Mouse (Mus musculus) forebrain, embryonic 16.5 days (tissue): ENCODE results near the gene Uqcc1. TPM values are rescaled to one million over a fixed set of nuclear protein-coding genes. Genes with fewer than 3 reads are reported as not detected.

Experiments
- ATAC-seq: fragments of 200-750 bp; cut with Nextera tagmentation; 2 replicates; pipeline ENCODE4 v1.8.0; 2017; ENCODE audit warnings: mild to moderate bottlenecking, moderate library complexity
- H3K27ac ChIP-seq: fragments of 300-500 bp; sonication (generic); 2 replicates; pipeline ENCODE4 v1.5.1; 2014; ENCODE audit warnings: low read length, control low read depth
- H3K27me3 ChIP-seq: fragments of 300-500 bp; sonication (generic); replicated peaks from 2 replicates; pipeline ENCODE4 v1.6.1; 2014; ENCODE audit warnings: low read length; ENCODE audit not compliant: control insufficient read depth, insufficient read depth
- H3K36me3 ChIP-seq: fragments of 300-500 bp; sonication (generic); 2 replicates; pipeline ENCODE4 v1.6.1; 2014; ENCODE audit not compliant: control insufficient read depth, insufficient read depth
- H3K4me1 ChIP-seq: fragments of 300-500 bp; sonication (generic); replicated peaks from 2 replicates; pipeline ENCODE4 v1.6.1; 2014; ENCODE audit warnings: low read length; ENCODE audit not compliant: control insufficient read depth, insufficient read depth
- H3K4me2 ChIP-seq: fragments of 300-500 bp; sonication (generic); 2 replicates; pipeline ENCODE4 v1.6.1; 2014; ENCODE audit warnings: mild to moderate bottlenecking, low read length, control low read depth
- H3K4me3 ChIP-seq: fragments of 300-500 bp; sonication (generic); replicated peaks from 2 replicates; pipeline ENCODE4 v1.5.1; 2014; ENCODE audit warnings: mild to moderate bottlenecking, low read length, control low read depth
- H3K9ac ChIP-seq: fragments of 300-500 bp; sonication (generic); replicated peaks from 2 replicates; pipeline ENCODE4 v1.6.1; 2014; ENCODE audit warnings: low read depth, low read length, control low read depth
- H3K9me3 ChIP-seq: fragments of 300-500 bp; sonication (generic); 2 replicates; pipeline ENCODE4 v1.6.1; 2016; ENCODE audit warnings: low read length; ENCODE audit not compliant: control insufficient read depth
- WGBS: fragments of 180-500 bp; shearing (Covaris S2); extraction: QIAGEN DNeasy Blood & Tissue Kit; methylation state at CpG from one replicate; pipeline ENCODE4 v1.1.7; 2014; 5-methylcytosine and 5-hydroxymethylcytosine counted together
- polyA plus RNA-seq: library from polyadenylated mRNA; unstranded; fragments of >200 nt; fragmentation: Nextera tagmentation; extraction: Ambion mirVana; gene quantifications from 2 replicates; pipeline ENCODE4 v1.2.1, GENCODE M21; 2015

Gene Uqcc1
- polyA plus RNA-seq, 1 experiment from 2014 or later: 66.5 TPM

DNA sequence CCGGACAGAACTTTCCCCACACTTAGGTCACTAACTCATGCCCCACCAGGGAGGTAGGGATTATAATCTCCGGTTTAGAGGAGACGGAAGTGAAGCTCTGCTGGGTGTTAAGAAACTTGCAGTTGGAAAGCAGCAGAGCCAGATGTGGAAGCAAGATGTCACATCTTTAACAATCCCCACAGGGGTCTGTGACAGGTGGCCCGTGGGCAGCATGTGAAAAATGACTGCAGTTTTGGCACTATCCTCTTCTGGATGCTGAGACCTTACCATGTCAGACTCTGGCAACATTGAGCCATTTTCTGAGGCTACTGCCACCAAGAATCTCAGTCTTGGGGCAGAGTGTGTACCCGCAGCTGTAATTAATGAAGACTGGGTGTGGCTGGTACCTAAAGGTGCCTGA is 126.1 kb downstream of the Uqcc1 start:
- H3K4me3 ChIP-seq: no peak overlapping the region
- WGBS: 77% methylated on average over 5 of the region's 5 CpGs

GRCm38 (mm10) chr2:155802761-155803160 is 127.3 kb downstream of the Uqcc1 start:
- 52% methylated on average over 3 of the region's 3 CpGs for WGBS
- peaks cover 14% of the 10 kb centered on the region for H3K36me3 ChIP-seq

More for the DNA sequence above, 126.1 kb downstream of the Uqcc1 start:
- no peak overlapping the region for H3K27ac ChIP-seq
- ATAC-seq: no peak
- H3K4me1 ChIP-seq: 0 out of 2 replicates have a peak, but pooled peaks cover 3% of the 10 kb centered on the region
- H3K4me2 ChIP-seq: no peak overlapping the region
- peaks cover 14% of the 10 kb centered on the region for H3K36me3 ChIP-seq
- H3K9ac ChIP-seq: no peak overlapping the region
- no peaks in the 10 kb centered on the region for H3K27me3 ChIP-seq
- no peaks in the 10 kb centered on the region for H3K9me3 ChIP-seq

DNA sequence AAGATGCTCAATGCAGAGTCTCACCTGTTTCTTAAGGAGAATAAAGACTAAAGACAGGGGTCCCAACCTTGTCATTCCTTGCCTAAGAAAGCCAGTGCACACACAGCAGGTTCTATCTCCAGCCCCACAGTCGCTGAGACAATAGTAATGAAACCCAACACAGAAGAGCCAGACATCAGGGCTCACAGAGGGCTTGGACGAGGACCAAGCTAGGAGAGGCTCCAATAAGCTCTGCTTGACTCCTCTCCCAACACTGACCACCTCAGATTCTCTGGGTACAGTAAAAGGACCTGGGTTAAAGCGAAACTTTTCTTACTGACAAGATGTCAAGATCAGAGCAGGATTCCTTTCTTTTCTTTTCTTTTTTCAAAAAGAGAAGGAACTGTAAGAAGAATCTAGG is 131.5 kb downstream of the Uqcc1 start:
- H3K27me3 ChIP-seq: no peaks in the 10 kb centered on the region
- ATAC-seq: no peak
- H3K9me3 ChIP-seq: no peaks in the 10 kb centered on the region
- H3K4me1 ChIP-seq: no peaks in the 10 kb centered on the region
- H3K27ac ChIP-seq: no peak overlapping the region
- H3K36me3 ChIP-seq: peaks cover 17% of the 10 kb centered on the region
- no peak overlapping the region for H3K9ac ChIP-seq
- H3K4me2 ChIP-seq: no peak overlapping the region
- 65% methylated on average over 3 of the region's 3 CpGs for WGBS
- no peak overlapping the region for H3K4me3 ChIP-seq

More at GRCm38 (mm10) chr2:155802761-155803160, 127.3 kb downstream of the Uqcc1 start:
- H3K9ac ChIP-seq: no peak overlapping the region
- 0 out of 2 replicates have a peak, but pooled peaks cover 3% of the 10 kb centered on the region for H3K4me1 ChIP-seq
- ATAC-seq: no peak
- no peak overlapping the region for H3K4me2 ChIP-seq
- no peaks in the 10 kb centered on the region for H3K9me3 ChIP-seq
- no peak overlapping the region for H3K27ac ChIP-seq
- no peak overlapping the region for H3K4me3 ChIP-seq
- no peaks in the 10 kb centered on the region for H3K27me3 ChIP-seq

Other genes with a start within 250 kb of the Uqcc1 start
- gene Trpc4ap, start 237.9 kb downstream of the Uqcc1 start, polyA plus RNA-seq: 179 and 180 TPM in 2 replicates
- gene Edem2, start 200.8 kb downstream of the Uqcc1 start, polyA plus RNA-seq: 46.8 and 52.3 TPM in 2 replicates
- gene Gm17581, start 194.4 kb downstream of the Uqcc1 start, polyA plus RNA-seq: not detected in 2 replicates
- gene Procr, start 179.2 kb downstream of the Uqcc1 start, polyA plus RNA-seq: 1.8 and 2.9 TPM in 2 replicates
- 12.8 and 13.9 TPM in 2 replicates for gene Mmp24, start 155.0 kb downstream of the Uqcc1 start, polyA plus RNA-seq
- gene BC029722, start 110.9 kb downstream of the Uqcc1 start, polyA plus RNA-seq: 31.0 and 35.2 TPM in 2 replicates
- gene Eif6, start 103.4 kb downstream of the Uqcc1 start, polyA plus RNA-seq: 148 TPM in 2 replicates
- 0.42 and 0.70 TPM in 2 replicates for gene Fam83c, start 95.5 kb downstream of the Uqcc1 start, polyA plus RNA-seq
- not detected in 2 replicates for gene Gm15557, start 10.4 kb upstream of the Uqcc1 start, polyA plus RNA-seq
- 2.7 and 4.5 TPM in 2 replicates for gene Gdf5, start 15.1 kb upstream of the Uqcc1 start, polyA plus RNA-seq
- 17.0 and 18.9 TPM in 2 replicates for gene Cep250, start 26.1 kb upstream of the Uqcc1 start, polyA plus RNA-seq
- gene 6430550D23Rik, start 77.7 kb upstream of the Uqcc1 start, polyA plus RNA-seq: 1.7 and 2.4 TPM in 2 replicates
- gene Ergic3, start 77.7 kb upstream of the Uqcc1 start, polyA plus RNA-seq: 350 and 382 TPM in 2 replicates
- gene Fer1l4, start 122.6 kb upstream of the Uqcc1 start, polyA plus RNA-seq: not detected in 2 replicates
- gene Spag4, start 134.9 kb upstream of the Uqcc1 start, polyA plus RNA-seq: 5.2 and 7.5 TPM in 2 replicates
- 28.9 and 30.4 TPM in 2 replicates for gene Cpne1, start 181.7 kb upstream of the Uqcc1 start, polyA plus RNA-seq
- gene Rbm12, start 181.7 kb upstream of the Uqcc1 start, polyA plus RNA-seq: 37.6 and 38.8 TPM in 2 replicates
- 20.7 and 28.6 TPM in 2 replicates for gene Gm28036, start 196.8 kb upstream of the Uqcc1 start, polyA plus RNA-seq
- gene Romo1, start 213.7 kb upstream of the Uqcc1 start, polyA plus RNA-seq: 295 and 326 TPM in 2 replicates
- 39.7 and 45.2 TPM in 2 replicates for gene Nfs1, start 213.9 kb upstream of the Uqcc1 start, polyA plus RNA-seq
- 494 and 529 TPM in 2 replicates for gene Rbm39, start 249.9 kb upstream of the Uqcc1 start, polyA plus RNA-seq